Mouse (Mus musculus) myocyte (in vitro differentiated cells): ENCODE data around the gene Mybph.

ENCODE experiments used
- MAX ChIP-seq: IDR thresholded peaks from one replicate; pipeline ENCODE4 v1.6.1; 2011; ENCODE audit warnings: low read depth, mild to moderate bottlenecking, control low read depth
- MYOD1 ChIP-seq, 3 experiments: IDR thresholded peaks; one replicate each; pipeline ENCODE4 v1.6.1; 2011; ENCODE audit warnings: control low read depth in 2 of 3, low read depth in 2 of 3, mild to moderate bottlenecking in 2 of 3, moderate library complexity in 1 of 3; ENCODE audit not compliant: insufficient read length in 2 of 3, control insufficient read depth in 1 of 3
- MYOG ChIP-seq, 3 experiments: IDR thresholded peaks; one replicate each; pipeline ENCODE4 v1.6.1; 2011; ENCODE audit warnings: control low read depth in 2 of 3, low read depth in 2 of 3, mild to moderate bottlenecking in 2 of 3; ENCODE audit not compliant: insufficient read length in 2 of 3, control insufficient read depth in 1 of 3, insufficient read depth in 1 of 3
- POLR2A ChIP-seq: IDR thresholded peaks from one replicate; pipeline ENCODE4 v1.6.1; 2011; ENCODE audit warnings: low read depth, mild to moderate bottlenecking, control low read depth, moderate library complexity; ENCODE audit not compliant: insufficient read length
- POLR2AphosphoS2 ChIP-seq: IDR thresholded peaks from one replicate; pipeline ENCODE4 v1.6.1; 2011; ENCODE audit warnings: low read depth, control low read depth; ENCODE audit not compliant: insufficient read length
- TCF3 ChIP-seq: IDR thresholded peaks from one replicate; pipeline ENCODE4 v1.6.1; 2011; ENCODE audit warnings: low read depth, control low read depth; ENCODE audit not compliant: insufficient read length
- USF1 ChIP-seq: IDR thresholded peaks from one replicate; pipeline ENCODE4 v1.6.1; 2011; ENCODE audit warnings: low read depth, mild to moderate bottlenecking, control low read depth, moderate library complexity

- no peak for TF ChIP-seq POLR2A
- no peak for TF ChIP-seq POLR2AphosphoS2
- TF ChIP-seq MAX = no peak
- no peak for TF ChIP-seq MYOG (IDR thresholded peaks at IDR 0.05; ENCODE audit: control insufficient read depth in 1 of 3, insufficient read depth in 1 of 3, insufficient read length in 2 of 3, low read depth in 2 of 3)
- no peak for TF ChIP-seq USF1
- TF ChIP-seq TCF3 = no peak
- no peak for TF ChIP-seq MYOD1 (IDR thresholded peaks at IDR 0.05; ENCODE audit: control insufficient read depth in 1 of 3, insufficient read length in 2 of 3, low read depth in 2 of 3)
Measured at GRCm38 (mm10) chr1:134241298-134241697, 48.0 kb downstream of the Mybph start.
